Mouse (Mus musculus): ENCODE results near the gene Stk11.

Stk11 gene

DNA sequence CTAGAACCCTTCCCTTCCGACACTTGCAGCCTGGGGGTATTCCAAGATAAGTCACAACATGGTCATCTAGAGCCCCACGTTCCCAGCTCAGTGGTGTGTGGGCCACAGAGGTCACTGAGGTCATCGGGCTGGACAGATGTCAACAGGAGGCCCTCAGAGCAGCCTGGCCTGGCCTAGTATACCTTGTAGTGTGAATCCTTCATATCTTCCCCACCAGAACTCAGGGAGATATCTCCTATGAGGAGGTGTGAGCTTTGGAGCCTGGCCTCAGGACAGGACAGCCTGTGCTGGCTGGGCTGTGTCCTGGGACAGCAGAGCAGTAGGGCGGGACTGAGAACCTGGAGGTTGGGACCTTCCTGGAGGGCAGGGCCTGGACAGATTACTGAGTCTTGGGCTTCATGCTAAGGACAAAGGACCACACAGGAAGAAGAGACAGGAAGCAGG, 31.0 kb downstream of the Stk11 start:
- DNase-seq = no peak

DNA sequence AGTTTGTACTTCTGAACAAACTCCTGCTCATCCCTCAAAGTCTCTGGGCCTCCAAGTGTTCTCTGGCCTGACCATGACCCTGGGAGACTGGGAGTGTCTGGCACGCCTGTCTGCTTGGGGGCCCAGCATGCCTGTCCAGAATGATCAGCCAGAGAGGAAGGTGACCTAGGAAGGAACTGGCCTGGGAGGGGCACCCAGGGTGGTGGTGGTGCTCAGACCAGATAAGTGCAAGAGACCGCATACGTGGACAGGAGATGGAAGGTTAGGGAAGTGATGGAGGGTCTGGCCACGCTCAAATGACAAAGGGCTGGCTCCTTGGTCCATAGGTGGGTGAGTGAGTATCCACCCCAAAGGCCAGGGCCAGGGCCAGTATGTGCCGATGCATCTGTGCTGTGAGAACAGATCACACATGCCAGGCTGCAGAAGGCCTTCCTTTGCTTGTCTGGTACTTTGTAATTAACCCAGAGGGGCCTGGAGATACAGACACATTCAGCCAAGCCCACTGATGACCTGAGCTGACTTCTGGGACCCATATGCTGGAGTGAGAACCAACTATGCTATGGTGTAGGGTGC, 31.6 kb downstream of the Stk11 start:
- DNase-seq = no peak

DNA sequence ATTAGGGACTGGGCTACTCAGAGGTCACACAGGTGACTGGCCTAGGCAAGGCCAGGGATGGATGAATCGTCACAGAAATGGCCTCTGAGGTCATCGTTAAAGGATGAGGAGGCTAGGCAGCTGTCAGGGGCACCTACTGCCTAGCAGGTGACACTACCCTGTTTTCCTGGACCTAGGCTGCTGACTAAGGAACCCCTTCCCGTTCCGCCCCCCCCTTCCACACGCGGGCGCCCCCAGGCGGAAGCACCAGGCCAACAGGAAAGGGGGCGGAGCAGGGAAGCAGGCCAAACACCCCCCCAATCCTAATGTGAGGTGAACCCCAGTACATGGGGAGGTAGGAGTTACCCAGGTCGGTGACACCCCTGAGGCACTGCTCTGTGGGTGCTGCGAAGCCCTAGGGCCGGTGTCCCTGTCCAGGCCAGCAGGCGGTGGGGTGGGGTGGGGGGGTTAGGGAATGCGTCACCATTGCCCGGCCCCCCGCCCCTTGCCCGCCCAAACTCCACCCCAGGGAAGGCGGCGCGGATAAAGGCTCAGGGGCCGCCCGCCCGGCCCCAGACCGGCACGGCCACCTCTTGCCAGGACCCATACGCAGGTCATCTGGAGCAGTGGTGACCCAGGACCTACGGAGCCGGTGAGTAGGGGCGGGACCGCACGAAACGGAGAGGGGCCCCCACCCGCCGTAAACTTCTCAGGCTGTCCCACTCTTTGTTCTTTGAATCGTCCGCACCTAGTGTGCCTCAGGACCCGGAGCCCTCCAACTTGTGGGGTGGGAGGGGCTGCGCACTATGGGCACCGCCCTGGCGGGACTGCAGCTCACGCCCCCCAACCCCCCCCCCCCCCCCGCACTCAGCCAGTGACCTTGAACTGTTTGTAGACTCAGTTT, 32.4 kb downstream of the Stk11 start, which contains the start of gene Midn:
Midn (plus strand) TSS at position 554 of the 883 bp plus-strand sequence.
- DNase-seq = peak; percentile 79

DNA sequence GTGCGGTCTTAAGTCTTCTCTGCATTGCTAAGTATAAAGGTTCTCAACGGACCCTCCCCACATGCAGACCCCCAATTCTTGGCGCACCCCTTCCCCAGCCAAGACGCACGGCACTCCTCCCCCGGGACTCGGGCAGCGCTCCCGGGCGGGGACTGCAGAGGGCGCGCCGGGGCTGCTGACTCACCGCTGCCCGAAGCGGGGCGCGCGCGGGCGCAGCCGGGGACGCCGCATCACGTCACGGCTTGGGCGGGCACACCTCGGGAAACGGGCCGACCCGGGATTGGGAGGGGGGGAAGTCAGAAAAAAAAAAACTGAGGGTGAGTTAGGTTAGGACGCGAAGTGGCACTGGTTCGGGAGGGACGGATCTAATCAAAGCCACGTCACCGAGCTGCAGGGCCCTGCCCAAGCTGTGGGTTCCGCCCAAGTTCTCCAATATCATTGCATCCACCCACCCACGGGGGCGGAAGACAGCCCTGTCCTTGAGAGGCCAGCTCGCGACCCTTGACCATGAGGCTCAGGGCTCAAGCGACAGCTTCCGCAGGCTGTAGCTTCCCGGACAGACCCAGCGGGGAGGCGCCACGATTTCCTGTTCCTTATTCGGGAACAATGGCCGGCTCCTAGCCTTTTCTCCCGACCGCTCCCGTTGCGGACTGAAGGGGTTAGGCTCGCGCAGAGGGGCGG, 33.1 kb downstream of the Stk11 start:
- peak; percentile 95 for DNase-seq

- DNase-seq = peak; percentile 93
Measured at GRCm38 (mm10) chr10:80149291-80150225, 34.0 kb downstream of the Stk11 start.

DNA sequence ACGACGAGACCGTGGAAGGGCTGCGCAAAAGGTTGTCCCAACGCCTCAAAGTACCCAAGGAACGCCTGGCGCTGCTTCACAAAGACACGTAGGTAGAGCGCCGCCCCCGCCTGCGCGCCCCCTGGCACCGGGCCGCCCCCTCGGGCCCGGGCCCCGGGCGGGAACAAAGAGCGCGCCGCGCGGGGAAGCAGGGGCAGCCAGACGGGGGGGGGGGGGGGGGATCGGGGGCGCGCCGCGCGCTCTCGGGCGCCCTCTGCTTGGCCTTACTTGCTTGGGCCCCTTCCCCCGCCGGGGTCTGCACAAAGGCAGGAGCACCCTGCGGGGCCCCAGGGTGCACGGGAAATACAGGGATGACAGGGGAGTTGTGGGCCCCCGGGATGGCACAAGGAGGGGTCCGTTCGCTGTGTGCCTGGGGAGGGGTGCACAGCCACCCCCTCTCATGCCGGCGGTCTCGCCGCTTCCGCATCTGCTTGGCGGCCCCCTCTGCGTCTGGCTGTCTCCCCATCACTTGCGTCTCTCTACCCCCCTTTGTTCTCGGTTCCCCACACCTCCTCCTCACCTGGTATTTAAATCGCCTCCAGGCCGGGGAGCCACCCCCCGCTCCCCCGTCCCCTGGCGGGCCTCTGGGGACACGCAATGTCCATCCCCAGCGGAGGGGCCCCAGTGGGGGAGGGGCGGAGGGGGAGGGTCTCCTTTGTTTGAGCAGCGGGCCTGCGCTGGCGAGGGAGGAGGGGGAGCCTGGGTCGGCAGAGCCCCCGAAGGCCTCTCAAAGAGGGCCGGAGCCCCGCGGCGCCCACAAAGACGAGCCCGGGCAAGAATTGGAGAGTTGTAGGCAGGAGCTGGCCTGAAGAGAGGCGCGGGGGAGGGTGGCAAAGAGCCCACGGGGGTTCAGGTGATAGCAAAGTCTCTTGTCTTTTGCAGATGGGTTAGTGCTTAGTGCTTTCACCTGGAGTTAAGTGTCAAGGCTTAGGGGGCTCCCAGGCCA, 34.9 kb downstream of the Stk11 start:
- DNase-seq = peak; percentile 84

DNA sequence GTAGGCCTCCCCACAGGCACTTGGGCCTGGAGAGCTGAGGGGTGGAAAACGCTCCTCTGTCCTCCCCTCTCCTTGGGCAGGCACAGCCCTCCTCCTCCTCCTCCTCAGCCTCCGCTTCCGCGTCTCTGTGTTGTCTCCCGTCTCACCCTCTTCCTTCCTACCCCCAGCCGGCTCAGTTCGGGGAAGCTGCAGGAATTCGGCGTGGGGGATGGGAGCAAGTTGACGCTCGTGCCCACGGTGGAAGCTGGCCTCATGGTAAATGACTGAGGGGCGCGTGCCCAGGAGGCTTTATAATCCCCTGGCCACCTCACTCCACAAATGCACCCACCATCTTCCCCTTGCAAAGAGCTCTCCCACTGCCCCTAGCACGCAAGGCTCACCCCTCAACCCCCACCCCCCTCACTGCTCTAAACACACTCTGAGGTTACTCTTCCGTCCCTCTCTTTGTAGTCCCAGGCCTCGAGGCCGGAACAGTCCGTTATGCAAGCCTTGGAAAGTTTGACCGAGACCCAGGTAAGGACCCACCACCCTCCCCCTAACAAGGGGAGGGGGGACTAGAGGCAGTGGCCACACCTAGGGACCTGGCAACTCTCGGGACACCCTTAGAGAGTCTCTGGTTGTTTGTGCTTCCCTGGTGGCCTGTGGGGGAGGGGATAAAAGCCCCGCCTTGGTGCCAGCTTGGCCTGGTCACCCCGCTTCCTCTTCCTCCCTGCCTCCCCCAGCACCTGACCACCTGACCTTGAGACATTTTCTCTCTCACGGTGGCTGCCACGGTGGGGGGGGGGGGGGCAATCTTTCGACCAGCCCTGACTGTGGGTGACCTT, 35.8 kb downstream of the Stk11 start:
- peak; percentile 76 for DNase-seq

- no peak for DNase-seq
Measured at GRCm38 (mm10) chr10:80152071-80152872, 36.7 kb downstream of the Stk11 start.

DNA sequence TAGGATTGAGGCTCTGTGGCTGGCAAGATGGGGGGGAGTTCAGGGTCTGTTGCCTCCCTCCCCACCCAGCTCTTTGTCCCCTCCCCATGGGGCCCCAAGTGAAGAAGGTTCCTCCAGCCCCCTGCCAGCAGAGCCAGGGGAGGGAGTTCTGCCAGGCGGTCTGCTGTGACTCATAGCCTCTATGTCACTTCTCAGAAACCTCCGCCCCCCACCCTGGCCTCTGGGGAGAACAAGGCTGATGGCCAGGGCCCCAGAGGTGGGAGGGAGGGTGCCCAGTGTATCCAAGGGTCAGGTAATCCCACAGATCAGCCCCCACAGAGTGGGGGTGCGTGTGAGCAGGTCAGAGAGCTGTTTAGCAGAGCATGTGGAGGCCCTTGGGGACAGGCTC, 37.3 kb downstream of the Stk11 start:
- DNase-seq = no peak

DNA sequence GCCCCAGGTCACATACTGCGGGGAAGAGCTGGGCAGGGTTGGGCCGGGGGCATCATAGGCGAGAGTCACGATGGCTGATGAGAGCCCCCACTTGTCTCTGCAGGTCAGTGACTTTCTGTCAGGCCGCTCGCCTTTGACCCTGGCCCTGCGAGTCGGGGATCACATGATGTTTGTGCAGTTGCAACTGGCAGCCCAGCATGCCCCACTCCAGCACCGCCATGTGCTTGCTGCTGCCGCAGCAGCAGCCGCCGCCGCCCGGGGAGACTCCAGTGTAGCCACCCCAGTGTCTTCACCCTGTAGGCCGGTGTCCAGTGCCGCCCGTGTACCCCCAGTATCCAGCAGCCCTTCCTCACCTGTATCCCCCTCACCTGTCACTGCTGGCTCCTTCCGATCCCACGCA, 38.1 kb downstream of the Stk11 start:
- no peak for DNase-seq

DNA sequence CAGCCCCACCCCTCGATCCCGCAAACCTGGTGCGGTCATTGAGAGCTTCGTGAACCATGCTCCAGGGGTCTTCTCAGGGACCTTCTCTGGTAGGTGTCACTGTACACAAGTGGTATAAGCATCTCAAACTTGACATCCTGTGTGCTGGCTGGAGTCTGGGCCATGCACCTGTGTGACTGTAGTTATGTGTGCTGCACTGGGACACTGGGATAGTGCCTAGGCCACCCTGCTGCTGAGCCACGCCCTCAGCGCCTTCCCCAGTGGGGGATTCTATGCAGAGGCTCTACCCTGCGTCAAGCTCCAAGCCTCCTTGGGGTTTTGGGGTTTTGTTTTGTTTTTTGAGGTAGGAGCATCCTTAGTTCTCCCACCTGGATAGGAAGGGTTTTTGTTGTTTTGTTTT, 38.8 kb downstream of the Stk11 start:
- DNase-seq = no peak

DNA sequence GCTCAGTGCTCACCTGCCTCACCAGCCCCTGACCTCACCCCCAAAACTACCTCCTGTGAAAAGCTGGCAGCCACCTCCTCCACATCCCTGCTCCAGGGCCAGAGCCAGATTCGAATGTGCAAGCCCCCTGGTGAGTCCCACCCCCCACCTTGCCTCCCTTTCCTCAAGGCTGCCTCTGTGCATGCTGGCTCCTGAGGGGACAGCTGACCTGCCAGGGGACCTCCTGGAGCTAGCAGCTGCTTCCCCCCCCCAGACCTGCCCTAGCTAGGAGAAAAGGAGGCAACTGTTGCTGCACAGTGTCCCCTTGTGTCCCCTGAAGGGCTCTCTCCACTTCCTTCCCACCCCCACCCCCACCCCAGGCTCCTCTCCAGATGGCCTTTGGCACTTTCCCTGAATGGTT, 39.7 kb downstream of the Stk11 start:
- DNase-seq = no peak

DNA sequence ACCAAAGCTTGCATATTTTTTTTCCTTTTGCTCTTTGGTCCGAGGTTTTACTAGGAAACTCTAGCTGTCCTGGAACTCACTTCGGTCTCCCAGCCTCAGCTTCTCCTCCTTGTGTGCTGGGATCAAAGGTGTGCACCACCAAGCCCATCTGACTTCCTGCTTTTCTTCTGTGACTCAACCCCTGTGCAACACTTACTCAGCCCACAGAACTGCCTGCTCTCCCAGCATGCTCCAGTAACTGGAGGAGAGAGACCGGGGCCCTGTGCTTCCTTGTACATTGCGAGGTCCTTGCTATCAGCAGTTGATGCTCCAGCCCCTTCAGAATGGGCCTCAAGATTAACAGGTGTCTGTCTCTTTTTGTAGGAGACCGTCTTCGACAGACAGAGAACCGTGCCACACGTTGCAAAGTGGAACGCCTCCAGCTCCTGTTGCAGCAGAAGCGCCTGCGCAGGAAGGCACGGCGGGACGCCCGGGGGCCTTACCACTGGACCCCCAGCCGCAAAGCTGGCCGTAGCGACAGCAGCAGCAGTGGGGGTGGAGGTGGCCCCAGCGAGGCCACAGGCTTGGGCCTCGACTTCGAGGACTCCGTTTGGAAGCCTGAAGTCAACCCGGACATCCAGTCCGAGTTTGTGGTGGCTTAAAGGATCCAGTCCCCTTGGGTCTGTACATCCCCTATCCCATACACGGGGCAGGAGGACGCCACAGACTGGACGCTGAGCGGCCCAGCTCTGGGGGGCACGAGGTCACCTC, 40.6 kb downstream of the Stk11 start:
- DNase-seq = no peak

- DNase-seq = no peak
Measured at GRCm38 (mm10) chr10:80156752-80157053, 41.1 kb downstream of the Stk11 start.

GRCm38 (mm10) chr10:80157141-80157929, 41.7 kb downstream of the Stk11 start:
- DNase-seq = no peak

DNA sequence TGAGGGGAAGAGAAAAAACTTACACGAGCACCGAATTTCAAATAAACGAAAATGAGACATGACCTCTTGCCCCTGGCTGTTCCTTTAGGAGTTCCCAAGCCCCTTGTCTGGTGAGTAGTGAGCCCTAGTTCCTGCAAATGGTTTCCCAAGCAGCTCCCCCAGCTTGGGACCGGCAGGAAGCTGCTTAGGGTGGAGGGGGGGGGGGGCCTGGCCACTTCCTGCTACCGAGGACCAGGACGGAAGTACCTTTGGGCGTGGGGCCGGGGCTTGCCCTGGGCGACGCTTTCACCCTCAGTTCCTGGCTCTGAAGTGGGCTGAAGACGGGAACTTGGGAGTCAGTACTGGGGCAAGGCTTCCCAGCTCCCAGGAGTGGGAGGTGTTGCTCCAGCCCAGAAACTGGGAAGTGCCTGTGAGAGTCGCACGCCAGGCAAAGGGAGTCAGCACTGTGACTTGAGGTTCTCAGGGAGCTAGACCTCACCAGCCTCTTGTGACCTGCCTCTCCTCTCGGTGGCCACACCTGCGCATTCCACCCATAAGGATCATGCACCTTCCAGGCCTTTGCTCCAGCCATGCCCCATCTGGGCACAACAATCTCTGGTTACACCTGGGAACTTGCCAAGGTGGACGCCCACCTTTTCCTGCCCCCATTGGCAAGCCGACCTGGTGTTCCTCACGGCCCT, 42.8 kb downstream of the Stk11 start:
- no peak for DNase-seq

- peak; percentile 68 for DNase-seq
Measured at GRCm38 (mm10) chr10:80159021-80159560, 43.5 kb downstream of the Stk11 start.
